Mouse (Mus musculus): Measurements from ENCODE around the gene Taok3.
A peak's percentile ranks its signal among the peaks of the same experiment; 100 is the strongest.

Gene Taok3

DNA sequence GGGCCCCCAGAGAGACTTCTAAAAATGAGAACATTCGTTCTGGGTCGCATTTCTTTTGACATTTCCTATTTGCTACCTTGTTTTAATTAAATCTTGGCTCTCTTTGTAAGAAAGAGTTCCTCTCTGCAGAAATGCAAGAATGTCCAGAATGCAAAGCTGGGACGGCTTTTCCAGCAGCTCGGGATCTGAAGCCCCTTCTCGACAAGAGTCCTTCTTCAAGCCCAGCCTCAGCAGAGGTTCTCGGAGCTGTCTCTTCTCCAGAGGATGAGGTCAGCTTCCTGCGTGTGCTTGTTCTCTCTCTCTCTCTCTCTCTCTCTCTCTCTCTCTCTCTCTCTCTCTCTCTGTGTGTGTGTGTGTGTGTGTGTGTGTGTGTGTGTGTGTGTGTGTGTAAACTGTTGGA is 2.2 kb upstream of the Taok3 start:
- DNase-seq (ENCODE audit: low spot score): peak; percentile 62

DNA sequence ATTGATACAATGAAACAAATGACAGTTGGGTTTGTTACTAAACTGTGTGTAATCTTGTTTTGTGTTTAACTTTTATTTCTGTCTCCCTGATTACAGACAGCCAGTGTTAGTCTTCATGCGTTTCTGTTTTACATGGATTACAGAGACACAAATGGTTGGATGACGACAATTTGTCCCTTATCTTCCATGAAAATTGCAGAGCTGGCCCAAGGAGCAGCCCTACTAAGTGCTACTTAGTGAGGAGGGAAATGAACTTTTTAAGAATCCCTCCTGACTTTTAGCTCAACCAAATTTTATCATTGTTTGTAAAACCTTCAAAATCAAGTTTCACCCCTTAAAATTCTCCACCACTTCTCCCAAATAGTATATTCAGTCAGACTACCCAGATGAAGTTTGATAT is 1.7 kb upstream of the Taok3 start:
- DNase-seq (ENCODE audit: low spot score): peak; percentile 34

DNA sequence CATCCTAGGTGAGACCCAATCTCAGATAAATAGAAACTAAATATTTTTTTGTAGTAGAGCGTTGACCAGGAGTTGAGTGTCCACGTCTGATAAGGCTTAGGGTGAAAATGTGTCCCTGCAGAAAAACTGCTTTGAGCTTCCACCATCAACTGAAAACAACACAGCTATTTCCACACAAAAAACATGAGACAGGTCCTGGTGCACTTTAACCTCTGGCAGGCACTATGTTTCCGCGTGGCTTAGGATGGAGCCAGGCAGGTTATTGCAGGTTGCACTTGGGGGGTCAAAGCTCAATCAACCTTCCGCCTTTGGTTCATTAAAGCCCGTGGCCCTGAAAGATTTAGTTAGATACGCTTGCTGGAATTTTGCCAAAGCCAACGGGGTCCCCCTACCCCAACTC is 1.1 kb upstream of the Taok3 start:
- no peak for DNase-seq (ENCODE audit: low spot score)

DNA sequence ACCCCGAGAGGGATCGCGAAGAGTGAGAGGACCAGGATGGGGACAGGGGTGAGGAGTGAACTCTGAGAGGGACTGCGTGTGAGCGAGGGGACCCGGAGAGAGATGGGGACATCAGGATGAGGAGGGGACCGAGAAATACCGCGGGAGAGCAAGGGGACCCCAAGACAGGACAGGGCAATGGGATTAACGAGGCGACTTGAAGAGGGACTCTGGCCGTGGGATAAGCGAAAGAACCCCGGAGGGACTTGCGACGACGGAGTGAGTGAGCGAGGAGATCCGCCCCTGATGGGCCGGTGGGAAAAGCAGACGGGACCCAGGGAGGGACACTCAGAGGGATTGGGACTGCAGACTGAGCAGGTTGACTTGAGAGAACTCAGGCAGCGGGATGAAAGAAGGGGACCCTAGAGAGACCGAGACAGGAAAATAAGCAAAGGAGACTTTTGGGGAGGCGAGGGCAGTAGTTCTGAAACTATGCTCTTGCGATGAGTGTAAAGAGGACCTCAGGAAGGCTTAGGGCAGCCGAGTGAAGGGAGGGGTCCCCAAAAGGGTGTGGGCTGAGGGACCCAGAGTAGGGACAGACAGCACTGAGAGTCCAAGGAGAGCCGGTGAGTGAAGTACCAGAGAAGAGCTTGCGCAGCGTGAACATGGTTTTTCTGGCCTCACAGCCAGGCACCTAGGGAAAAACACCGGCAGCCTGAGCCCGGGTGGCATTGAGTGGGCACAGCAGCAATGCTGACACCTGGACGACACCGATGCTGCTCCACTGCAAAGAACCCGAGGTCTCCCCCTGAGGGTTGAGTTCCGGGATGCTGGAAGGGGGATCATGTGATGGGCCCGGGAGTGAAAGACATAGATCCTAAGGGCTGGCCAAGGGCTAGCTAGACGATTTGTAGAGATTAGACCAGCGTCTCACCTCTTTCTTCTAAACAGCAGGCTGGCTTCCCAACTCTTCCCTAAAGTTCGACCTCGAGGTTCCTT is 849 bp downstream of the Taok3 start:
- peak; percentile 50 for DNase-seq (ENCODE audit: low spot score)

DNA sequence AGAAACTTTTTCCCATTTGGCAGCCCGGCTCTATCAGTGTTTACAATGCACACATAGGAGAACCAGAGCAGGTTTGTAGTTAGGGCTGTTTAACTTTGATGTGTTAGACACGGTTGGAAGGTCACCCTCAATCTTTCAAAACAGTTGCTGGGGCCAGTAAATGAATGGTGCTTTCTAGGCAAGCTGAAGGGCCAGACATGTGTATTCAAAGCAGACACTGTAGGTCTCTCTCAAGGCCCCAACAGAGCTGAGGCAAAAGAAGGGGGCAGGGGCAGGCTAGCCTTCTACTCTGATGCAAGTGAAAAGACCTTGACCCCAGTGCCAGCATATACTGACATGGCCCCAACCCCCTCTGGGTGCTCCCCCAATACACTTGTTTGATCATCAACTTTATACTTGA is 1.7 kb downstream of the Taok3 start:
- no peak for DNase-seq (ENCODE audit: low spot score)

DNA sequence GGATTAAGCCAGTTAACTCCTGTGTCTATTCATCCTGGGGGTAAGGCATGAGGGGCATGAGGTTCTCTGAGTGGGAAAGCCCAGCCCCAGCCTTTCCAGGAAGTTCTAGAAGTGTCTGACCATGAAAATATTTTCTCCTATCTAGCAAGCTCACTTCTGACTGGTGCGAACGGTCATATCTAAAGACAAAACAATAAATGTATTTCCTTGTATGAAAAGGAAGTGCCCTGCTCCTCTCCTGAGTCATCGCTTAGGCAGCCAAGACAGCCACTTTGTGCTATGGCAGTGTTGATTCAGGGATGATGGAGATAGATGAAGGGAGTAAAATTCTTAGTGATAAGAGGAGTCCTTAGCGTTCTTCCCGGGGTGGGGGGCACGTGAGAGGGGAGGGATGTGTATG is 3.2 kb downstream of the Taok3 start:
- DNase-seq (ENCODE audit: low spot score): no peak

DNA sequence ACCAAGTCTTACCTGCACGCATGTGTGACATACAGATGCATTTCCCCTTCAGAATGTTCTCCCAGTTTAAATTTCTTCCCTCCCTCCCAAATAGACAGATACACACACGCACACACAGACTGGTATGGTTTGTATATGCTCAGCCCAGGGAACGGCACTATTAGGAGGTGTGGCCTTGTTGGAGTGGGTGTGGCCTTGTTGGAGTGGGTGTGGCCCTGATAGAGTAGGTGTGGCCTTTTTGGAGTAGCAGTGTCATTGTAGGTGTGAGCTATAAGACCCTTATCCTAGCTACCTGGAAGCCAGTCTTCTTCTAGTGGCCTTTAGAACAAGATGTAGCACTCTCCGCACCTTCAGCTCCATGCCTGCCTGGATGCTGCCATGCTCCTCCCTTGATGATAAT is 3.9 kb downstream of the Taok3 start:
- DNase-seq (ENCODE audit: low spot score): no peak

DNA sequence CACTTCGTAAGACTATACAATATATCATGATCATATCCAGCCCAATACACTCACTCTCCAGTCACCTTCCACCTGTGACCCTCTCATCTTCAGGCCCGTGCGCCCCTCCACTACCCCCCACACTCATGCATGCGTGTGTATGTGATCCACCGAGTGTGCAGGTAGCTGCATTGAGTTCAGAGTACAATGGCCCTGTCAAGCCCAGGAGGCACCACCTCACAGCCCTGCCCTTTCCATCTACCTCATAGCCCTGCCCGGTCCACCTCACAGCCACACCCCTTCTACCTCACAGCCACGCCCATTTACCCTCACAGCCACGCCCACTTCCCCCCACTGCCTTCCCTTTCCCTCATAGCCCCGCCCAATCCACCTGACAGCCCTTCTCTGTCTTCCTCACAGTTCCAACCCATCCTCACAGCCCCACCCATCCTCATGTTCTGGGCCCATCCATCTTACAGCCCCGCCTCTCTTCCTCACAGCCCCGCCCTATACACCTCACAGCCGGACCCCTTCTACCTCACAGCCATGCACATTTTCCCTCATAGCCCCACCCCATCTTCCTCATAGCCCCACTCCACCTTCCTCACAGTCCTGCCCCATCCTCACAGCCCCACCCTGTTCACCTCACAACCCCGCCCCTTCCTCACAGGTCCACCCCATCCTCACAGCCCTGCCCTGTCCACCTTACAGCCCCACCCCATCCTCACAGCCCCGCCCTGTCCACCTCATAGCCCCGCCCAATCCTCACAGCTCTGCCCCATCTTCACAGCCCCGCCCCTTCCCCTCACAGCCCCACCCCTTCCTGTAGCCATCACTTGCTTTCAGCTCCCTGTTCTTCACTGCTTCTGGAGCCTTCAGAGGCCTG is 5.8 kb downstream of the Taok3 start:
- DNase-seq (ENCODE audit: low spot score): no peak

DNA sequence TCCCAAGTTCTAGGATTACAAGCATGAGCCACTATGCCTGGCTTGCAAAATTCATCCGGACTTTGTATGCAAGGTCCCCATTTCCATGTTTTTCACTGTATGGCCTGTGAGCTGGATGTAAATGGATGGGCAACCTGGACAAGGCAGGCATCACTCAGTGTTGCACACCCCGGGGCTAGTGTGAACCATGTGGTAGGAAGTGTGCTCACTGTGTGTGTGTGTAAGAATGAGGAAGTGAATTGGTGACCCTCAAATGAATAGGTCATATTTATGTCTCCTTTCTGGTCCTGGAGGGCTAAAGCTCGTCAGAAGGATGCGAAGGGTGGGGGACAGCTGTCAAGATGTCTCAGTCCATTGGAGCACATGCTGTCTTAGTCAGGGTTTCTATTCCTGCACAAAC is 7.1 kb downstream of the Taok3 start:
- DNase-seq (ENCODE audit: low spot score): no peak

DNA sequence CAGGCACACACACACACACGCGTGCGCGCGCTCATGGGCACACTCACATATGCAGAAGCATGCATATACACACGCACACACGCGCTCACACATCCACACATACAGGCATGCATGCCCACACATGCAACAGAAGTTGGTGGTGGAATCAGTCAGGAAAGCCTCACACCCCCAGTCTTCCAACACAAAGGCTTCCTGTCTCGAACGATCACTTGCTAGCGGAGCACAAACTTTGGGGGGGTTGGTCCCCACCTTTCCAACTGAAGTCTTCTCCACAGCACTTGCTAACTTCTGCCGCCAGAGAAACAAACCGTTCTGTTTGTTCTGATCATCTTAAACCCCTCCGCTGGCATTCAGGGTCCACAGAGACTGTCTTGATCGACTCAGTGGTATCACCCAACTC is 10.8 kb downstream of the Taok3 start:
- no peak for DNase-seq (ENCODE audit: low spot score)

DNA sequence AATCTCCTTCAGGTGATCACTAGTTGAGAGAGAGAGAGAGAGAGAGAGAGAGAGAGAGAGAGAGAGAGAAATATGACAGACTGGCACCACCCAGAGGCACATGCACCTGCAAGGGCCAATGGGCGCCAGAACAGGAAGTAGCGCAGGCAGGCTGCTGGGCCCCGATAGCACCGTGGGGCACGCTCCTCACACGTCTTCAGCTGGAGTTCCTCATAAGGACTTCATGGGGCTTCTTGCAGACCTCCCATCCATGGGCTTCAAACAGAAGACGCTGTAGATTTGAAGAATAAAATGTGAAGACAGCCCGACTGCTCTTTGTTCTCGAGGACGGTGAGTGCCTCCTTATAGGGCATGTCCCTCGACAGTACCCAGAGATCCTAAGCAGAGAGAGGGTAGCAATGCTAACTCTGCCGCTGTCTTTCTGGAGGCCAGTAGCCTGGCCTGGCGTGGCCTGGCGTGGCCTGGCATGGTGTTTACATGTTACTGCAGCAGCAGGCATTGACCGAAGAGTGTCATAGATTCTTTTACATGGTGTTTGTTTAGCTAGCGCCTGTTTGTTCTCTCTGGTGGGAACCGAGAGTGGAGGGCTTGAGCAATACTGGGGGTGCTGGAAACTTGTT is 13.6 kb downstream of the Taok3 start:
- DNase-seq (ENCODE audit: low spot score): no peak

DNA sequence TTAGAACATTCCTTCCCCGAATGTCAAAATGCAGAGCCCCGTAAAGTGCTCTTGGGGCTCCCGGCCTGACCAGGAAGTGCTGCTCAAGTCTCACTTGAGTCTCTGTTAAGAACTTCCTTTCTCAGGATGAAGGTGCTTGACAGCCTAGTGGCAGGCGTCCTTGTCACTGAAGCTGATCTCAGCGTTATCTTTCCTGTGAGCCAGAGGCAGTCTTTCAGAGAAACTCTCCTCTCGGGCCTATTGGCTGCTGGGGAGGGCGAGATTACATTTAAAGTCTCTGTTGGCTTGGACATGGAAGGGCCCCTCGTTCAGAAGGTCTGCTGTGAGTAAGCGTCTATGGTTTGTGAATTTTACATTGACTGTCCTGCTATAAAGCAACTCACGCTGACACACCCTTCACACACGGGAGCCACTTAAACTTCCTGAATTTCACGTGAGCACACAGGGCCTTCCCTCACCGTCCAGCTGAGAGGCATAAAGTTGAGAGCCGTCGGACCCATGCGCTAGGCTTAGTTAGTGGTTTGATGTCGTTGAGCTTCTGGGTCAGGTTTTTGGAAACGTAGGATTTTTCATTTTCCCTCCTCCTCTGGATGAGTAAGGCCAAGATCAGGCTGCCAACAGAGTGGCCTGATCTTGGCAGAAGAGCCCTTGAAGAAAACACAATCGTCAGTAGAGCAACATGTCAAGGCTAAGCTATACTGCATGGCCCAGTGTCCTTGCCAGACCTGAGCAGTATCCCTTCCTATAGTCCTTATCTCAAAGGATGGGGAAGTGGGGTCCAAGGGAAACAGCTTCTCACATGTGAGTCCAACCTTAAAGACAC is 14.3 kb downstream of the Taok3 start:
- DNase-seq (ENCODE audit: low spot score): no peak

DNA sequence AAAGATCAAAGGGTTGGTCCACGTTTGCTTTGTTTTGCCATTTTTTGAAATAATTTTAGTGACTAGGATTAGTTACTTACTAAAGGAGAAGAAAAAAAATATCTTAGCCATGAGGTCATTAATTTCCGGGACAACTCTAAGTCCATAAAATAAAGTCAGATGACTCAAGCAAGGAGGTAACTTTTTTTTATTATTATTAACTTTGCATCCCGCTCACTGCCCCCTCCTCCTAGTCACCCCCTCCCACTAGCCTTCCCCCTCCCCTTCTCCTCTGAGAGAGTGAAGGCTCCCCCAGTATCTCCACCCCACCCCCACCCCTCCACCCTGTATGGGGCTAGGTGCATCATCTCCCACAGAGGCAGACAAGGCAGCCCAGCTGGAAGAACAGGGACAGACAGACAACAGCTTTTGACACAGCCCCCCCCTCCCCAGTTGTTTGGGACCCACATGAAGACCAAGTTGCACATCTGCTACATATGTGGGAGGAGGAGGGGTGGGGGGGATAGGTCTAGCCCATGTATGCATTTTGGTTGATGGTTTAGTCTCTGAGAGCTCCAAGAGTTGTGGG is 15.0 kb downstream of the Taok3 start:
- DNase-seq (ENCODE audit: low spot score): no peak

DNA sequence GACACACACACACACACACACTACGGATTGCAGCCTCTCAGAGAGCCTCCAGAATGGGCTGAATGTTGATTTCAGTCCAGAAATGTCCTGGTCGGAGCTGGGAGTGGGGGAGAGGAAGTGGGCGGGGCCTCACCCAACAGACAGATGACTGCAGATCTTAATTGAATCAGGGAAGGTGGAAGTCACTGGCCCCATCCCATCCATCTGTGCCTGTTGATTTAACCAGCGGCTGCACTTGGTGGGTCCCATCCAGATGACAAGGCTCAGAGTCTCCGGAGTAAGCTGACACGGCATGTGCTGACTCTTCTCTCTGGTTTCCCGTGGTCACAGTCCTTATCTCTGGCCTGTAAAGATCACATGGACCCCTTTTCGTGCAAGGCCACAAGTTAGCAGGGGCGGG is 15.9 kb downstream of the Taok3 start:
- DNase-seq (ENCODE audit: low spot score): peak; percentile 85

DNA sequence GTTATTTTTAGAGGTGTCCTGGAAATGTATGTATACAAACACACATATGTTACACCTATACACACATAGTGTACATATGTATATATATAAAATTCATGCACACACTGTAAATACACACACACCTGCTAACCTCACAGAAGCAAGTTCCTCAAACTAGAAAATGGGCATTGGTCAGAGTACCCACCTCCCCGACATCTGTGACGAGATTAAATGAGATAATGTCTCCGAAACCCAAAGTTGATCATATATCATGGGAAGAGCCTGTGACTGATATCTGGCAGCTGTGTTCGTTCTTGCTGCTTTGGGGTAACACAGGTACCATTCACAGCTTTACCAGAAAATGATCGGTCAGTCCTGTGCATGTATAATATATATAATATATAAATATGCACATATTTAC is 16.6 kb downstream of the Taok3 start:
- no peak for DNase-seq (ENCODE audit: low spot score)

DNA sequence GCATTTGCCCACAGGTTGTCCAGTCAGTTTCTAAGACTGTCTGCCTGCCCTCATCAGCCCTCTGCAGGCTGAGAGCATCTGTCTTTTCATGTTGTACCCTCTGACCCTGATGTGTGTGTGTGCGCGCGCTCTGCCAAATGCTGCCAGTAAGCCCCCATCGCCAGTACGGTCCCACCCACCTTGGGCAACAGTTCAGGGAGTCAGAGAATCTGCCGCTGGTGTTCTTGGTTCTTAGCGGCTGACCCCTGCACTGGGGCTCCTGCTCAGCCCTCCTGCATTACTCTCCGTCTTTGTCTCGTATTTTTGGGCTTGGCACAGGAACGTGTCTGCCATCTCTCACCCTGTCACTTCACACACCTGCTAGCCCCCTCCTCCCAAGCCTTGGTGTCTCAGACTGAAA is 17.1 kb downstream of the Taok3 start:
- DNase-seq (ENCODE audit: low spot score): no peak

DNA sequence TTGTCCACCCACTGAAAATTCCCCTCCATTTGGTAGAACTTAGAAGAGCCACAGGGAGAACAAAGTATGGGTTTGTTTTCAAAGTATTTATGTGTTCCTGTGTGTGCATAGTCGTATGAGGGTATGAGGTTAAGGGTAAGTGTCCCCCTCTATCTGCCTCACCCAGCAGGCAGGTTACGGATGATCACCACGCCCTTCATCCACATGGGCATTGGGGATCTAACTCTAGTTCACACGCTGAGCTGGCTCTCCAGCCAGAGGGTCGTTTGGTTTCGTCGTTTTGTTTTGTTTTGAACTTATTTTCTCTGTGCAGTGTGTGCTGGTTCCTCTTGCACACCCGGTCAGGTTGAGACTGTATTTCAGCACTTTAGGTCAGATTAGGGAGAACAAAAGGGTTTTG is 17.7 kb downstream of the Taok3 start:
- DNase-seq (ENCODE audit: low spot score): no peak

DNA sequence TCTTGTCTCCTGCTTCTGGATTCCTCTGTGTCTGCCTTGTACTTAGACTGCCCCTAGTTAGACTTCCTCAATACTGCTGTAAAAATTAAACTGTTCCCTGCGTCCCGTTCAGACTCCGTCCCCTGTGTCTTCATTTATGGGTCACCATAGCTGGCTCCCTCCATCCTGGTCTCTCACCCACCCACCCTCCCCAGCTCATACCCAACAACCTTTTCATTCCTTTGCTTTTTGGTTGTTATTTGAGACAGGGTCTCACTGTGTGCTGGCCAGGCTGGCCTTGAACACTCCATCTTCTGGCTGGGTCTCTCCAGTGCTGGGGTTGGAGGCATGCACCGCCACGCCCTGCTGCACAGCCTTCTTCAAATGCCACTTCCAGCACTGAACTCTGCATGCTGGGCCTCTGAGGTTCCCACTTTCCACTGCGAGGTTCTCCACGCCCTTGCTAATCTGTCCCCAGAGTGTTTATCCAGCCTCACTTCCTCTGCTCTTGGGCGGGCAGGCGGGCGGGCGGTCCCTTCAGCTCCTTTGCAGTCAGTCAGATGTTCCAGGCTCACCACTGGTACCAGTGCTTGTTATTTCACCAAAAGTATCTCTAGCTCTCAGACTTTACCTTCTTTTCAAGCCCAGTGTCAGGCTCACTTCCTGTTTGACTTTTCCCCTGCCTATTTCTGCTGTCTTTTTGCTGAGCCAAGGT is 18.5 kb downstream of the Taok3 start:
- DNase-seq (ENCODE audit: low spot score): no peak

DNA sequence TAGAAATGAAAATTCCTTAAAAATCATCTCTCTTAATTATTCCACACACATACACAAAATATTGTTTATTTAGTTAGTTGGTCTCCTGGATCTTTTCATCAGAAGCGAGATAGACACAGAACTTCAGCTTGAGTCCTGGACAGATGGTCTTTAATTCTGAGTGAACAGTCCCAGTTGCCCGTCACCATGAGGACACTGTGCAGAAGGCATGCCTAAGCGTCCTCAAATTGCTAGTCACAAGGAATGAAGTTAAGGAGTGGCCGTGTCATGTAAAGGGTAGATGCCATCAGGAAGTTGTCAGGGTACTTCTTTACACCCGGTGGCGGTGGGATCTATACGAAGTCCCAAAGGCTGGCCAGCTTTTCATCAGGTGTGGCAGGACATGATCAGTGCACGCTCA is 19.9 kb downstream of the Taok3 start:
- no peak for DNase-seq (ENCODE audit: low spot score)

DNA sequence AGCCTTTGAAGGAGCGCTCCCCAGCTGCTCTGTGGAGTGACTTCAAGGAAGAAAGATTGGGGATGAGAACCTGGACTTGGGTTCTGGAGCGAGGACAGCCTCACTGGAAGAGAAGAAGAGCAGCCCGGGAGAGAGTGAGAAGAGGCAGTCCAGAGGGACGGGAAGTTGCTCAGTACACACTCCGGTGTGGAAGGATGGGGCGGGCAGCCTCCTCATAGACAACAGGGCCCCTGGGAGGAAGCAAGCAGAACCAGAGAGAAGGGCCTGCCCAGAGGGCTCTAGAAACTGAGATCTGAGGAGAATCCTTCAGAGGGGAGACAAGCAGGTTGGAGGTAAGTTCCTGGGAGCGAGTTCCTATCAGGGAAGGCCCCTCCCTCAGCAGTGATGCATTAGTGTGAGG is 20.4 kb downstream of the Taok3 start:
- no peak for DNase-seq (ENCODE audit: low spot score)

DNA sequence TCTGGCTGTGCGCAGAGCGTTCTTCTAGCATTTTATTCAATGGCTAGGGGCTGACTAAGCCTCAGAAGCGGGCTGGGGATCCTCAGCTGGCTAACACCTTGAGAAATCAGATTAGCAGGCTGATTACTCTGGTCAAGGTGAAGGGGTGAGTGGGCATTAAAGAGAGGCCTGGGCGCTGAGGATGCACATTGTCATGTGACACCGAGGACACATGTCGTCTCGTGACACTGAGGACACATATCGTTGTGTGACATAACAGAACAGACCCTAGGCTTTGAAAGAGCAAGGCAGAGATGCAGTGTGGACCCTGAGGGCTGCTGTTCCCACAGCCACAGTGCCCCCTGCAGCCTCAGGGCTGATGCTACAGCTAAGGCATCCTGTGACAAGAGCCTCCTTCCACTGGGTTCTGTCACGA is 23.8 kb downstream of the Taok3 start:
- DNase-seq (ENCODE audit: low spot score): peak; percentile 48
